Mouse (Mus musculus): Measurements from ENCODE around the gene Pmvk. TPM values are rescaled to one million over a fixed set of nuclear protein-coding genes. Genes with fewer than 3 reads are reported as not detected.
A peak's percentile ranks its signal among the peaks of the same experiment; 100 is the strongest.
"Not testable (repeated sequence)": the region's sequence is repeated elsewhere in the genome, so short reads cannot be mapped to it uniquely, and the experiment has no call there.

Gene Pmvk
- total RNA-seq, 4 experiments from 2014 or later, result 29.0 to 37.4 (median 31.7) TPM

DNA sequence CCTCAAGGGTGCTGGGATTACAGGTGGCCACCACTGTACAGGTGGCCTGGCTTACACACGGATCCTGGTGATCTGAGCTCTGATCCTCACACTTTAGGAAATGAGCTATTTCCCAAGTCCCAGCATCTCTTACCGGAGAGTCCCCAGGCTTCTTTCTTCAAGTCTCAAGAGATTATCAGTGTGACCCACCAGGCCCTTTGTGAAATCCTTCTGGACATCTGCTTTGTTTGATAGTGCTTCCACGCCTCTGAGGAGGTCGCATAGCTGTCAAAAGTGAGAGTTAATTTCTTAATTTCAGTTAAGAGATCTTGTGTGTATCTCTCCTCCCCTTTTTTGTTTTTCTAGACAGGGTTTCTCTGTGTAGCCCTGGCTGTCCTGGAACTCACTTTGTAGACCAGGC is 28.5 kb upstream of the Pmvk start:
- no peak for DNase-seq (ENCODE audit: low spot score in 2 of 2)

GRCm38 (mm10) chr3:89429021-89429420 is 25.3 kb upstream of the Pmvk start:
- DNase-seq (ENCODE audit: low spot score in 2 of 2), result not testable (repeated sequence)

DNA sequence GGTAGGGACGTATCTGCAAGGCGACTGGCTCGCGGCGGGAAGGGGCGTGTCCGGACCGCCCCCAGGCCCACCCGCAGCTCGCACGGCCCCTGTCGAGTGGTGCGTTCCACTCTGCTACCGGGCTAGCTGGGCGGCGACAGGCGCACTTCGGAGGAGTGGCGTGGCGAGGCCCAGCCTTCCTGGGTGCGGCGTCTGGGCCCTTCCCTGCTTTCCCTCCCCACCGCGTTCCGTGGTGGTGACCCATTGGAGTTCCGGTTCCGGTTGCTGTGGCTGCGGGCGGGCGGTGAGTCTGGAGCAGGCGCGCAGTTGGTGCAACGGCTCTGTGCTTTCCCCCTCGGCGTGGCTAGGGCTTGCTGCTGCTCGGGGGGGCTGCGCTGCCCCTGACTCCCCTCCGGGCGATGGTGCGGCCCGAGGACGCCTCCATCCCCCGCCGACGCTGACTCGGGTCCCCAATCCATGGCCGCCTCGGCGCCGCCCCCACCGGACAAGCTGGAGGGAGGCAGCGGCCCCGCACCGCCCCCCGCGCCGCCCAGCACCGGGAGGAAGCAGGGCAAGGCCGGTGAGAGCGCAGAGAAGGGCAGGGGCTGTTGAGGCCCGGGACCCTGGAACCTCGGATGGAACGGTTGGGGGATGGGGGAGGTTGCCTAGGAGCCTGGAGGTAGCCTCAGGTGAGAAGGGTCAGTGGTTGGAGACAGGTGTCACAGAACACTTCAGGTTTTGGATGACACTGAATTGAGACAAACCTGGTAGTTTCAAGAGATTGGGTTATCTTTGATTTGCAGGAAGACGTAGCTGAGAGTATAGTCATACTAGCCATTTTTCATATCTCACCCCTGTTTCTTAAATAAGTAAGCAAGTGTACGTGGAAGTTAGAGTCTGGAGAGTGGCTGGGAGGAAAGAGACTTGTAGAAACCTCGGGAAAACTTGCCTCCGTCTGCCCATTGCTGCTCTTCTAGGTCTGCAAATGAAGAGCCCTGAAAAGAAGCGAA is 23.9 kb upstream of the Pmvk start, which contains the start of gene Pygo2:
Gene Pygo2 (plus strand): TSS at position 44 of the 989 bp plus-strand sequence.
- DNase-seq (ENCODE audit: low spot score in 2 of 2), result peak; percentile 79 to 97

DNA sequence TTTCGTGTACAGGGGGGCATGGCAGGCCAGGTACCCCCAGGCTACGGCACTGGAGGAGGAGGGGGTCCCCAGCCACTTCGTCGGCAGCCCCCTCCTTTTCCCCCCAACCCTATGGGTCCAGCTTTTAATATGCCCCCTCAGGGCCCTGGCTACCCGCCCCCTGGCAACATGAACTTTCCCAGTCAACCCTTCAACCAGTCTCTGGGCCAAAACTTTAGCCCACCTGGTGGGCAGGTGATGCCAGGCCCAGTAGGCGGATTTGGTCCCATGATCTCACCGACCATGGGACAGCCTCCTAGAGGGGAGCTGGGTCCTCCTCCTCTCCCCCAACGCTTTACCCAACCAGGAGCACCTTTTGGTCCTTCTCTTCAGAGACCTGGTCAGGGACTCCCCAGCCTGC is 21.7 kb upstream of the Pmvk start:
- DNase-seq (ENCODE audit: low spot score in 2 of 2), result no peak

DNA sequence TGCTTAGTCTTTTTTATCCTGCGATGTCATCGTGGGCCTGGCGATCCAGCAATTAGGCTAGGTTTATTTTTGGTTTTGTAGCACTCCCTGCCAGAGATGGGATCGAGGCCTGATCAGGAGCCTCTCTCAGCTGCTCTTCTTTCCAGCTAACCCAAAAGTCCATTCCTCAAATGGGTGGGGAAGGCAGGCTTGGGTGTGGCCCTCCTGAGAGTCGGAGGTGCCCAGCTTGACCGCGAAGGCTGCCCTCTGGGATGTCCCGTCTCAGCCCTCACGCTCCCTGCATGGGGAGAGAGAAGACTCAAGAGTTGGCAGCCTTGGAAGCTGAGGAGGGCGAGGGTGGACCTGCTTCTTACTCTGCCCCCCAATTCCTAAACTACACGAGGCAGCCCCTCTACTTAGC is 19.8 kb upstream of the Pmvk start:
- no peak for DNase-seq (ENCODE audit: low spot score in 2 of 2)

GRCm38 (mm10) chr3:89435041-89435440 is 19.3 kb upstream of the Pmvk start:
- no peak for DNase-seq (ENCODE audit: low spot score in 2 of 2)

GRCm38 (mm10) chr3:89436176-89437113 is 17.9 kb upstream of the Pmvk start, which contains the start of gene Pbxip1:
Pbxip1 (plus strand) TSS chr3:89436706.
- no peak for DNase-seq (ENCODE audit: low spot score in 2 of 2)

DNA sequence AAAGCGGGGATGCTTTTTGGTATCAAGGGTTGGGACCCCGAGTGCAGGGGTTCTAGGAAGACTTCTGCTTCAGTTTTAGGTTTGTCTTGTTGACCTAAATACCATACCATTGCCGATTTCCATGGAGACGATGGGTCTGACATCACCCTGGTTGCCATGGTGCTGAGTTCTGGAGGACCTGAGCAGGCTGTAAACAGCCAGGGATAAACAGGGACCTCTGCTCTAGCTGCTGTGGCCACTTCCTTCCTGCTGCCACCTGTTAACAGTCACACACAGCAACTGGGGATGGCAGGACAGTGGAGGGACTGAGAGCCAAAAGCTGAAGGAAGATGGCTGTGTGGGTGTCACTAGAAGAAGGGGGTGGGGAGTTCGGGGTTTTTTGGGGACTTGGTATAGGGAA is 17.1 kb upstream of the Pmvk start:
- no peak for DNase-seq (ENCODE audit: low spot score in 2 of 2)

GRCm38 (mm10) chr3:89440691-89441090 is 13.7 kb upstream of the Pmvk start:
- no peak for DNase-seq (ENCODE audit: low spot score in 2 of 2)

GRCm38 (mm10) chr3:89448720-89449537 is 5.4 kb upstream of the Pmvk start:
- DNase-seq (ENCODE audit: low spot score in 2 of 2), result no peak

DNA sequence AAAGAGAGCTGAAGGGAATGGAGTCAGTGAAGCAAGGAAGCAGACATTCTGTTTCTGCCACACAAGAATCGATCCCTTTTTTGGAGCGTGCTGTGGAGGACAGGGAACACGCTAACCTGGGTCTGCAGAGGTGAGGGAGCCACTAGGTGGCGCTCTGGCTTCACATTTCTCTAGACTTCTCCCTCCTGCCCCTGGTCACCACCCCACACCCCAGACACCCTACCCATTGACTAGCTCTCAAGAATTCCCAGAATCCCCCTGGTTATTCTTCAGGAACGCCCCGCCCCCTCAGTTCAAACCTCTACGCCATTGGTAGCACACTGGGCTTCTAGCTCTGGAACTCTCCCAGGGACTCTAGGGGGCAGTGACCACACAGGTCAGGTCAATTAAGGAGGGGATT is 4.8 kb upstream of the Pmvk start:
- peak in 1 of 2 experiments; percentile 47 for DNase-seq (ENCODE audit: low spot score in 2 of 2)

- no peak for DNase-seq (ENCODE audit: low spot score in 2 of 2)
Measured at GRCm38 (mm10) chr3:89451916-89452315, 2.4 kb upstream of the Pmvk start.

- no peak for DNase-seq (ENCODE audit: low spot score in 2 of 2)
Measured at GRCm38 (mm10) chr3:89455786-89456285, 1.5 kb downstream of the Pmvk start.

DNA sequence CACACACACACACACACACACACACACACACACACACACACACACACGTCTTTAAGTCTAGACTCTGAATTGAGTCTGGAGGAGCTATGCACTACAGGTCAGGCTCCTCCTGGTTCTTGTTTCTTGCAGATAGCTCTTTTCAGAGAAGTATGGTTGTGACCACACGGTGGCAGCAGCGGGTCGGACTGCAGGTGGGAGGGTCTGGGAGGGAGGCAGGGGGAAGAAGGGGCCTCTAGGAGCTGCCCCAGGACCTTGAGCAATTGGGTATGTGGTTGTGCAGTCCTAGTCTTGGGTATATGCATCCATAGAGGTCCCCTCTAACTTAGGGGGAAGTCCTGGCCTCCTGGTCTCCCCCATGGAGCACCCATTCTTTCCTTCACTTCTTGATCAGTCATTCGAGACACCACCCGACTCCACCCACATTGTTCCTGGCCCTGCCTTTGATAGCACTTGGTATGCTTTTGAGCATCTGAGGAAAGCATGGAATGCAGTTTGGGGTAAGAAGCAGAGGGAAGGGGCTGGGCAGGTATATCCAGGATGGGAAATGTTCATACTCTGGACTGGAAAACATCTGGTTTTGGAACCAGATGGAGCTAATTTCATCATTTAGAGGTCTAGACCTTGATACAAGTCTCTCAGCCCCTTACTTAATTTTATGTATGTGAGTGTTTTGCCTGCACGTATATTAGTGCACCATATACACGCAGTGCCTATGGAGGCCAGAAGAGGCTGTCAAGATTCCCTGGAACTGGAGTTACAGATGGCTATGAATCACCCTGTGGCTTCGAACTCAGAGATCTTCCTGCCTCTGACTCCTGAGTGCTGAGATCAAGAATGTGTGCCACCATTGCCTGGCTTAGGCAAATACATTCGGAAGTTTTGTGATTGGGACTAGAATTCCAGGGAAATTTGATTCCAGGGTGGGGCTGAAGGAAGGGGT is 2.7 kb downstream of the Pmvk start:
- no peak for DNase-seq (ENCODE audit: low spot score in 2 of 2)

- peak in 1 of 2 experiments; percentile 37 for DNase-seq (ENCODE audit: low spot score in 2 of 2)
Measured at GRCm38 (mm10) chr3:89458372-89458964, 4.1 kb downstream of the Pmvk start.

DNA sequence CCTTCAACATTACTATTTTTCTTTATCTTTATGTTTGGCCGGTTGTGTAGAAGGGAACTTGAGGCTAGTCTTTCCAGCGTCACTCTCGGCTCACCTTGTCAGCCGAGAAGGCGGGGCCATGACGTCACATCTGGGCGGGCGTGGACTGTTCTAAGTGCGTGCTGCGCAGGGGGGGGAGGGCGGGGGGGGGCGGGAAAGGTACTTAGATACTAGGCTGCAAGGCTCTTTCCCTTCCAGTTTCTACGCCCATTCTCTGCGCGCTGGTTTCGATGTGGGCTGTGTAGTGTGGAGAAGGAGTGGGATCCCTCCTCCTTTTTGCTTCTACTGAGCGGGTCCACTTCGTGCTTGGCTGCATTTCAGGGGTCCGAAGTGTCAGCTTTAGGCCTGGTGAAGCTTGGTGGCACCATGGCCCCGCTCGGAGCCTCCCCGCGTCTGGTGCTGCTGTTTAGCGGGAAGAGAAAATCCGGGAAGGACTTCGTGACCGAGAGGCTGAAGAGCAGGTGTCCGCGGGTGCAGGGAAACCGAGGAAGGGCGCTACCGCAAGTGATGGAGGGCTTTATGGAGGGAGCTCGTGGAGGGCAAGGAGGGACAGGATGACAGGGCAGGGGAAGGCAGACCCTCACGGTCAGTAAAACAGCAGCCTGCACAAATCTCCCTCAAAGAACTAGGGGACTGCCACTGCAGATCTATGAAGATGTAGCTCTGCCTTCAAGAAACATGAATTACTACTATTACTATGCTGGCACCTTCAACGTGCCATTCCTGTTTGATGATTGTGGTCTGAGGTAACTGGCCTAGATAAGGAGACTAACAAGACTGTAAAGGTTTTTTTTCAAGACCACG is 4.8 kb downstream of the Pmvk start:
- DNase-seq (ENCODE audit: low spot score in 2 of 2), result peak; percentile 83 to 84

GRCm38 (mm10) chr3:89468268-89468667 is 13.9 kb downstream of the Pmvk start:
- no peak for DNase-seq (ENCODE audit: low spot score in 2 of 2)

- DNase-seq (ENCODE audit: low spot score in 2 of 2), result no peak
Measured at GRCm38 (mm10) chr3:89472280-89472679, 17.9 kb downstream of the Pmvk start.
